Mouse (Mus musculus): ENCODE results near the gene Adra1b. TPM values are rescaled to one million over a fixed set of nuclear protein-coding genes. Genes with fewer than 3 reads are reported as not detected.

The Adra1b gene
- total RNA-seq, 1 experiment, result 0.71 TPM

DNA sequence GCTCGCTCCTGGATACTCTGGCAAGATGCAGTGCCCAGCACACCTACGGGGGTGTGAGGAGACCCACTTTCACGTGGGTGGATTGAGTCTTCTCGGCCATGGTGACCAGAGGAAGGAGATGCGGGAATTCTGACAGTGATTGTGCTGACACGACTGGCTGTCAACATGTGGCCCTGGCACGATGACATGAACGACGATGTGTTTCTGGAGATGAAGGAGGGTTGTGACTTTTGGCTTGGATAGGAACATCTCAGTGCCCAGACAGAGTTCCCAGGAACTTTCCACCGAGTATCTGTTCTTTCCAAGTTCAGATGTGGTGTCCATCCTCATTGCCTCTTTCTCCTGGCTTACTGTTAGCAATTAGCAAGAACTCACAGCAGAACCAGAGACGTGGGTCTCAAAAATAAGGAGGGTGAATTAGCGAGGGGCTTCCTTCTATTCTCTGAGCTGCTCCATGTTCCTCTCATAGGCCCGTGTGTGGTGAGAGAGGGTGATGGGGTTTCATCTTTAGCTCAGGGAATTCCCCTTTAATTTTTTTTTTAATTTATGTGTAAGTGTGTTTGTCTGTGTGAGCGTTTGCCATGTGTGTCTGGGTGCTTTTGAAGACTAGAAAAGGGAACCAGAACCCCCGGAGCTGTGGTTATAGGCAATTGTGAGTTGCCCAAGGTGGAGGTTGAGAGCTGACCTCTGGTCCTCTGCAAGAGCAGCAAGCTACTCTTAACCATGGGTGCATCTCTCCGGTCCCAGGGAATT, 11.3 kb upstream of the Adra1b start:
- H3K36me3 ChIP-seq (ENCODE audit: control insufficient read depth, insufficient read depth, low read length, poor library complexity, severe bottlenecking), result no peaks in the 10 kb centered on the region
- H3K27ac ChIP-seq (ENCODE audit: insufficient read depth, low read depth, low read length, poor library complexity, severe bottlenecking), result no peak overlapping the region
- H3K4me3 ChIP-seq (ENCODE audit: insufficient read depth in 1 of 2, low read depth in 1 of 2, low read length in 2 of 2, poor library complexity in 1 of 2, severe bottlenecking in 1 of 2), result no peak overlapping the region
- no peak overlapping the region for H3K9ac ChIP-seq (ENCODE audit: insufficient read depth, low read depth, low read length, poor library complexity, severe bottlenecking)
- in situ Hi-C loops (cut with MboI; ENCODE audit: low sequenced_read_pairs in 2 of 2, unreplicated experiment in 2 of 2), result no loop called here
- no peak for TF ChIP-seq CHD2 (IDR thresholded peaks at IDR 0.05; ENCODE audit: low read depth, low read length)
- no peak for TF ChIP-seq ZNF384 (IDR thresholded peaks at IDR 0.05; ENCODE audit: low read depth, low read length)
- TF ChIP-seq ZC3H11A (IDR thresholded peaks at IDR 0.05; ENCODE audit: borderline replicate concordance, low read depth, low read length), result no peak
- no peak for TF ChIP-seq HCFC1 (IDR thresholded peaks at IDR 0.05; ENCODE audit: borderline replicate concordance, insufficient read depth, low read length)
- no peak for DNase-seq (ENCODE audit: low read depth, low spot score)
- H3K4me1 ChIP-seq (ENCODE audit: control insufficient read depth in 2 of 2, insufficient read depth in 2 of 2, low read length in 2 of 2, poor library complexity in 1 of 2), result no peaks in the 10 kb centered on the region
- no peaks in the 10 kb centered on the region for H3K9me3 ChIP-seq (ENCODE audit: control insufficient read depth, insufficient read depth, low read depth, low read length)

DNA sequence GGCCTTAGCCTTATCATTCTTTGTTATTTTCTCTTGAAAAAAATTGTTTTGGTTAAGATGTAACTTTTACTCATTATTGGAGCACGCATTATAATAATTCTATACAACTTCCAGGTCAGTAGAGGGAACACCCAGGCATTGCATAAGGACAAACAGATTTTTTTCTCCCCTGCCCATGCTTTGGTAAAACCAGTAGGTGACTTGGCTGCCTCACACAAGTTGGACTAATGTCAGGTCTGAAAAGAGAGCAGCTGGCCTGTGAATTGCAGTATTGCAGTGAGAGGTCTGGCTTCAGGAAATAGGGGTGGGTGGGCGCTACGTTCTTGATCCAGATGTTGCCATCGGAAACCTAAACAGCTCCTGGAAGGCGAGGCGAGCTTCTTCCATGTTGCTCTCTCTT, 10.6 kb upstream of the Adra1b start:
- no peak for DNase-seq (ENCODE audit: low read depth, low spot score)
- H3K4me3 ChIP-seq (ENCODE audit: insufficient read depth in 1 of 2, low read depth in 1 of 2, low read length in 2 of 2, poor library complexity in 1 of 2, severe bottlenecking in 1 of 2), result no peak overlapping the region
- H3K4me1 ChIP-seq (ENCODE audit: control insufficient read depth in 2 of 2, insufficient read depth in 2 of 2, low read length in 2 of 2, poor library complexity in 1 of 2), result no peaks in the 10 kb centered on the region
- no peak overlapping the region for H3K27ac ChIP-seq (ENCODE audit: insufficient read depth, low read depth, low read length, poor library complexity, severe bottlenecking)
- TF ChIP-seq HCFC1 (IDR thresholded peaks at IDR 0.05; ENCODE audit: borderline replicate concordance, insufficient read depth, low read length), result no peak
- no peak for TF ChIP-seq MAFK (IDR thresholded peaks at IDR 0.05; ENCODE audit: insufficient read depth, low read depth, low read length)
- no peak for TF ChIP-seq CHD2 (IDR thresholded peaks at IDR 0.05; ENCODE audit: low read depth, low read length)
- no peak for TF ChIP-seq ZNF384 (IDR thresholded peaks at IDR 0.05; ENCODE audit: low read depth, low read length)
- no peak for TF ChIP-seq ZC3H11A (IDR thresholded peaks at IDR 0.05; ENCODE audit: borderline replicate concordance, low read depth, low read length)
- H3K9me3 ChIP-seq (ENCODE audit: control insufficient read depth, insufficient read depth, low read depth, low read length), result no peaks in the 10 kb centered on the region
- H3K36me3 ChIP-seq (ENCODE audit: control insufficient read depth, insufficient read depth, low read length, poor library complexity, severe bottlenecking), result no peaks in the 10 kb centered on the region
- in situ Hi-C loops (cut with MboI; ENCODE audit: low sequenced_read_pairs in 2 of 2, unreplicated experiment in 2 of 2), result no loop called here
- no peak overlapping the region for H3K9ac ChIP-seq (ENCODE audit: insufficient read depth, low read depth, low read length, poor library complexity, severe bottlenecking)

DNA sequence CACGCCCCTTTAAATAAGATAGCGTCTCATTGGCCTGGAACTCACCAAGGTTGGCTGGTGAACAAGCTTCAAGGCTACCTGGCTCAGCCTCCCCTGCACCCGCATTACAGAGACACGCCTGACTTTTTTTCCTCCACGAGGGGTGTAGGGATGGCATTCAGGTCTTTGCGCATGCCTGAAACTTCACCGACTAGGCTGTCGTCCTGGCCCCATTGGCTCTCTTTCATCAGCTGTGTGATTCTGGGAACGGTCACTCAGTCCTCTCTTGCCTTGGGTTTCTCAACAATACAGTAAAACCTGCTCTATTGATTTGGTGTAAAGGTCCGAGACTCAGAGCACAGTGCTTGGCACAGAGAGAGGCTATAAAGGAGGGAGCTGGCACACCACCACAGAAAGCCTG, 2.3 kb upstream of the Adra1b start:
- Histone ChIP-seq H3K4me3 (ENCODE audit: insufficient read depth in 1 of 2, low read depth in 1 of 2, low read length in 2 of 2, poor library complexity in 1 of 2, severe bottlenecking in 1 of 2) (no peak overlapping the region), H3K9ac (ENCODE audit: insufficient read depth, low read depth, low read length, poor library complexity, severe bottlenecking) (no peak overlapping the region), H3K4me1 (ENCODE audit: control insufficient read depth in 2 of 2, insufficient read depth in 2 of 2, low read length in 2 of 2, poor library complexity in 1 of 2) (no peaks in the 10 kb centered on the region), H3K9me3 (ENCODE audit: control insufficient read depth, insufficient read depth, low read depth, low read length) (no peaks in the 10 kb centered on the region), H3K27ac (ENCODE audit: insufficient read depth, low read depth, low read length, poor library complexity, severe bottlenecking) (no peak overlapping the region), H3K36me3 (ENCODE audit: control insufficient read depth, insufficient read depth, low read length, poor library complexity, severe bottlenecking) (no peaks in the 10 kb centered on the region)
- DNase-seq (ENCODE audit: low read depth, low spot score), result no peak
- no peak for TF ChIP-seq ZC3H11A (IDR thresholded peaks at IDR 0.05; ENCODE audit: borderline replicate concordance, low read depth, low read length)
- TF ChIP-seq CHD2 (IDR thresholded peaks at IDR 0.05; ENCODE audit: low read depth, low read length), result no peak
- TF ChIP-seq HCFC1 (IDR thresholded peaks at IDR 0.05; ENCODE audit: borderline replicate concordance, insufficient read depth, low read length), result no peak
- no peak for TF ChIP-seq ZNF384 (IDR thresholded peaks at IDR 0.05; ENCODE audit: low read depth, low read length)
- no peak for TF ChIP-seq MAFK (IDR thresholded peaks at IDR 0.05; ENCODE audit: insufficient read depth, low read depth, low read length)
- in situ Hi-C loops (cut with MboI; ENCODE audit: low sequenced_read_pairs in 2 of 2, unreplicated experiment in 2 of 2), result no loop called here

DNA sequence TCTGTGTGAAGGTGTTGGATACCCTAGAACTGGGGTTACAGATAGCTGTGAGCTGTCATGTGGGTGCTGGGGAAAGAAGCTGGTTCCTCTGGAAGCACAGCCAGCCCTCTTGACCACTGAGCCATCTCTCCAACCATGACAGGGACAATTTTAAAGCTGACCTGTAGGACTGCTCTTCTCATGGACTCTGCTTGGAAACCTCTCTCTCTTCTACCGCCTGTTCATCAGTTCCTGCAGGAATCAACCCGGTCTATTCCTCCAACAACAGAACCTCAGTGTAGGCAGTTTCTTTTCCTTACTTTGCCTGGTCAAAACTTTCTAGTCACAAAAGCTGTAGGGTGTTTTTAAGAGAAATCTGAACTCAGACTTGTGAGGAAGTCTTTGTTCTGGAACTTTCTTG, 1.3 kb downstream of the Adra1b start:
- Histone ChIP-seq H3K4me1 (ENCODE audit: control insufficient read depth in 2 of 2, insufficient read depth in 2 of 2, low read length in 2 of 2, poor library complexity in 1 of 2) (no peaks in the 10 kb centered on the region), H3K36me3 (ENCODE audit: control insufficient read depth, insufficient read depth, low read length, poor library complexity, severe bottlenecking) (no peaks in the 10 kb centered on the region), H3K27ac (ENCODE audit: insufficient read depth, low read depth, low read length, poor library complexity, severe bottlenecking) (no peak overlapping the region), H3K9me3 (ENCODE audit: control insufficient read depth, insufficient read depth, low read depth, low read length) (no peaks in the 10 kb centered on the region), H3K9ac (ENCODE audit: insufficient read depth, low read depth, low read length, poor library complexity, severe bottlenecking) (no peak overlapping the region), H3K4me3 (ENCODE audit: insufficient read depth in 1 of 2, low read depth in 1 of 2, low read length in 2 of 2, poor library complexity in 1 of 2, severe bottlenecking in 1 of 2) (no peak overlapping the region)
- no peak for DNase-seq (ENCODE audit: low read depth, low spot score)
- TF ChIP-seq HCFC1 (IDR thresholded peaks at IDR 0.05; ENCODE audit: borderline replicate concordance, insufficient read depth, low read length) (no peak), CHD2 (IDR thresholded peaks at IDR 0.05; ENCODE audit: low read depth, low read length) (no peak), ZNF384 (IDR thresholded peaks at IDR 0.05; ENCODE audit: low read depth, low read length) (no peak), MAFK (IDR thresholded peaks at IDR 0.05; ENCODE audit: insufficient read depth, low read depth, low read length) (no peak), ZC3H11A (IDR thresholded peaks at IDR 0.05; ENCODE audit: borderline replicate concordance, low read depth, low read length) (no peak)
- in situ Hi-C loops (cut with MboI; ENCODE audit: low sequenced_read_pairs in 2 of 2, unreplicated experiment in 2 of 2), result no loop called here

Data from ES-E14 (cell line).